Mouse (Mus musculus) spleen, postnatal 14 days (tissue): ENCODE data around the gene Bcl6.

Experiments used
- DNase-seq, 2 experiments: peaks; one replicate each; pipeline ENCODE4 v3.0.0; 2021 to 2022; ENCODE audit warnings: low spot score in 2 of 2

Gene Bcl6

DNA sequence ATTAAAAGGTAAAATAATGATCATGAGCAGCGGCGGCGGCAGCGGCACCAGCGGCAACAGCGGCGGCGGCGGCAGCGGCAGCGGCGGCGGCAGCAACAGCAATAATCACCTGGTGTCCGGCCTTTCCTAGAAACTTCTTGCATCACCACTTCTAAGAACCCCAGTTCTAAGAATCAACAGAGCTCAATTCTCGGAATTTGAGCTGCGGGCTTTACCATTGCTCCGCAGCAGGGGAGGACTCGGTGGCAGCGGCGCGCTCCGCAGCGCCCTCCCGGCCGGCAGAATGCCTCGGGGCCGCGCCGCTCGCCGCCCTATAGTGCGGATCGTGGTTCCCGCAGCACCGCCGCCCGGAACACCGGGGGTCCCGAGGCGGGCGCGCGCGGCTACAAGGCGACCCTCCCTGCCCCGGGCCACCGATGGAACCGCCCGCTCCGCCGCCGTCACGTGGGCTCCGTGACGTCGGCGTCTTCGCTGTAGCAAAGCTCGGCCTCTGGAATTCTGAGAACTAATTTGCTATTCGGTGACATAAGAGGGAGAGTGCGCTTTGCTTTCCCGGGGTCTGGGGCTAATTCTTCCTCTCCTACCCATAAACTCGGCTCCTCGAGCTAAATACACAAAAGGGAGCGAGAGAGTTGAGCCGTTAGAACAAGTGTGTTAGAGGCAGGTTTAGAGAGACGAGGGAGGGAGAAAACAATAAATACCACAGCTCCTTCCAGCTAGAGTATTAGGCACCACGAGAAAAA, at the start of gene Bcl6, which contains the start of gene Gm37419:
Bcl6 (minus strand) TSS at position 387 of the 743 bp plus-strand sequence.
Gm37419 (plus strand) TSS at position 17 of the 743 bp plus-strand sequence.
- peak; percentile 63 to 72 for DNase-seq

DNA sequence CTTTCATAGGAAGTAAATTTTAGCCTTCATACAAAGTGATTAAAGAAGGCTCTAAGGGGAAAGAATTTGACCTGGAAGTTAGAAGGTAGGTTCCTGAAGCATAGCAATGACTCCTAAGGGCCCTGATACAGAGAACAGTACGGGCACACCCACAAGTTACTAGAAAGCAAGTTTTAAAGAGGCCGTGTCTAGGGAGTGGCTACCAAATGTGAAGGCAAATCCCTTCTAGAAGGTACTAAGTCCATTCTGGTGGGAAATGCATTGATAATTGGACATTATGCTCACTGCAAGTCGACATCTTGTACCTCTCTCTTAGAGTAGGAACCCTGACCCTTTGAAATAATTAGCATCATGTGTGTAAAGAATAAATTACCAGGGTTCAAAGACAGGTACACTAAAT, 47.7 kb upstream of the Bcl6 start:
- DNase-seq = no peak

- DNase-seq = no peak
These were observed 47.1 kb upstream of the Bcl6 start for GRCm38 (mm10) chr16:24035767-24036166.

DNA sequence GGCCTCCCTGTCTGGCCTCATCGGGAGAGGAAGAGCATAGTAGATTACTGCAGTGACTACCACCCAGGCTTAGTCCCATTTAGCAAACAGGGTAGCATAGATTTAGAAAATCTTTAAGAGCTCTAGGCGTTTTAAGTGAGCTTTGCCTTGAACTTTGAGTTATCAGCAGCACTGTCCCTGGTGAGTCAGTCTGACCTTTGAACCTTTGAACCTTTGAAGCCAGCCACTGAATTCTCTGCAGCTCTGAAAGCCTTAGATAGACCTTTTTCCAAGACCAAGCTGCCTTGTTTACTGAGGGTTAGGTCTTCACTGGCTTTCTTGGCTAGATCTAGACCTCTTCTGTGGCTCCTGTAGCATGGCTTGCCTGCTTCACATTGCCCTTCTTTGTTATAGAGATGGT, 45.8 kb upstream of the Bcl6 start:
- DNase-seq = no peak

- no peak for DNase-seq
These were observed 44.6 kb upstream of the Bcl6 start for GRCm38 (mm10) chr16:24033259-24033658.

DNA sequence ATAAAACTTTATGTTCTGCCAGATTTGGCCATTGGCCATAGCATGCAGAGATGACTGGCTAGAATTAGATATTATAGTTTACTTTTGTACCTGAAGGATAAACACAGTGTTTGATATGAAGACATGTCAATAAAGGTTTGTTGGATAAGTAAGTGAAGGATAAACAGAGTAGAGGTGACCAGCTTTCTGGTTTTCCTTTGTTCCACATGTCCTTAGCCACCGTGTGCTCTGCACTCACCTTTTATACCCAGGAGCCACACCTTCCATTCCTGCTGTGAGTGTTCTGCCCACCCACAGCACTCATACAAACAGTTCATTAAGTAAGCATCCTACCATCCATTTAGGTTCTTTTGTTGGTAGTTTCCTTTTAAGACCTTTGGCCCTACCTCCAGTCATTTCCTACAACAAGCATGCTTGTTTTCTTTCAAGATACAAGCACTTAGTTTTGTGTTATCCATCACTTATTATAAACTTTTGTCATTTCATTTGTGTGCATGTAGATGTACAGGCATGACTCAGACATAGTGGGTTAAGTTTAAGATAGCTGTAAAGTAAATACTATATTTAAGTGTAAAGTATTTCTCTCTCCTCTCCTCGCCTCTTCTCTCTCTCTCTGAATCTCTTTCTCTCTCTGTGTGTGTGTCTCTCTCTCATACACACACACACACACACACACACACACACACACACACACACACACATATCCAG, 41.5 kb upstream of the Bcl6 start:
- no peak for DNase-seq

GRCm38 (mm10) chr16:24025442-24025841, 36.8 kb upstream of the Bcl6 start:
- no peak for DNase-seq

- DNase-seq = no peak
These were observed 34.0 kb upstream of the Bcl6 start for GRCm38 (mm10) chr16:24022605-24023004.

GRCm38 (mm10) chr16:24021722-24022121, 33.1 kb upstream of the Bcl6 start:
- DNase-seq = no peak

DNA sequence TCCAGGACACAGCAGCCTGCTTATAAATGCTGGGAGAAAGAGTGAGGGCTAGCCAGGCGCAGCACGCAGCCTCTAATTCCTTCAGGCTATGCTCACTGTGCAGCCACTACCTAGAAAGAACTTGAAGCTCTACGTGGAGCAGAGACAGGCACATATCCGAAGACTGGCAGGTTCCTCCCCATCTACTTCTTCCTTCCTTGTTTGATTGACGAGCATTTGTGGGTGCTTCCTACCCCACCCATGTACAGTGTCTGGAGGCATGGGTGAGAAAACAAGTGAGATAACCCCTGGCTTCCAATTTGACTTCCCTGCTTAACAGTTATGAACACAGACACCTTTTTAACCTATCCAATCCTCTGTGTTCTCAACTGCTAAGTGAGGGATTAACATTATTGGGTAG, 28.1 kb upstream of the Bcl6 start:
- DNase-seq = no peak

DNA sequence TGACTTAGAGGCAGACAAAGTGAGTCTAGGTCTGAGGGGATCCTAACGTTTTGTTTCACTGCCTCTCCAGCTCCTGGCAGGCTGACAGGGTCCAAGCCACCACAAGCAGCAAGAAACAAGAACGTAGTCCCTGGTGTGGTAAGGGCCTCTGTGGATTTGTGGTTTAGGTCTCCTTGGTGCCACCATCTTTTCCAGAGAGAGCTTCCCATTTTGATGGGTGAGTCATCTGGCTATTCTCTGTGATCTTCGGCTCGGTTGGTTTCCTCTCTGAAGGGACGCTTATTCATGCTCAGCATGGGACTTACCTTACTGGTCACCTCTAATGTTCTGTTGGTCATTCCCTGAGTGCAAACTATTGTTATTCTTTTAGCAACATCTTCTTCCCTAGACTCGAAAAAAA, 27.6 kb upstream of the Bcl6 start:
- DNase-seq = no peak

DNA sequence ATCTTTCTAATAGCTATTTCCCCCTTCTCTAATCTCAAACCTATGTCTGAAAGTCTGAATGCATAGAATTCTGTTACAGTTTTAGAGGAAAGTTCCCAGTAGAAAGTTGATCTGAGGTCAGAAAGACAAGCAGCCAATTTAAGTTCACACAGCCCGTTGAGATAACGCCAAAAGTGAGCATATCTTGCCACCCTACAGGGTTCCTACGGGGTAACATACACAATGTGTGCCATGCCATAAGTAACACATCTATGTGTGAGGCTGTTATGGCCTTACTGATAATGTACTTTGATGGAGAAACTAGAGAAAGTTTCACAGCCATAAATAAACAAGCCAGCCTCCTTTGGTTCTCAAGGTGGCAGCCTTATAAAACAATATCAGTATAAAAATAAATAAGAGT, 25.7 kb upstream of the Bcl6 start:
- no peak for DNase-seq

GRCm38 (mm10) chr16:24012066-24012465, 23.4 kb upstream of the Bcl6 start:
- DNase-seq = no peak

- no peak for DNase-seq
These were observed 22.7 kb upstream of the Bcl6 start for GRCm38 (mm10) chr16:24011306-24011705.

- DNase-seq = no peak
These were observed 21.2 kb upstream of the Bcl6 start for GRCm38 (mm10) chr16:24009891-24010290.

GRCm38 (mm10) chr16:24005928-24006327, 17.3 kb upstream of the Bcl6 start:
- DNase-seq = no peak

GRCm38 (mm10) chr16:23997912-23998311, 9.3 kb upstream of the Bcl6 start:
- DNase-seq = no peak

DNA sequence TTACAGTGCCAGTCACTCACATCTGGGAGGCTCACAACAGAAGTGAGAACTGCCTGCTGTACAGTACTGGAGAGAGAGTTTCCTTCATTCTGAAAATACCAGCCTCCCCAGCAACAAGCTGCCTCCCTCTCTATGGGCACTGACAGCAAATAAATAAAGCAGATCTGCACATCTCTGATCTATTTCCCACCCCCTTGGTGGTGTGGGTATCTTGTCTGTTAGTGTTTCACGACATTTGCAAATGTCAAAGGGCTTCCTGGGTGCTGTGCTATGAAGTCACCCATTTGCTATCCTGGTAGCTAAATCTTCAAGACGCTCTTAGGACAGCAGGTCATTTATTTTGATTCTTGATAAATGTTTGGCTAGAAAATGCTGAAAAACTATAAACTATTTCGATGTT, 8.6 kb upstream of the Bcl6 start:
- no peak for DNase-seq

- no peak for DNase-seq
These were observed 7.7 kb upstream of the Bcl6 start for GRCm38 (mm10) chr16:23996342-23996741.

GRCm38 (mm10) chr16:23993351-23994321, 5.0 kb upstream of the Bcl6 start:
- DNase-seq = no peak

- no peak for DNase-seq
These were observed 3.4 kb upstream of the Bcl6 start for GRCm38 (mm10) chr16:23991846-23992580.
